10 mouse cellular contexts compared by ENCODE assay signal in the genomic region with DNA sequence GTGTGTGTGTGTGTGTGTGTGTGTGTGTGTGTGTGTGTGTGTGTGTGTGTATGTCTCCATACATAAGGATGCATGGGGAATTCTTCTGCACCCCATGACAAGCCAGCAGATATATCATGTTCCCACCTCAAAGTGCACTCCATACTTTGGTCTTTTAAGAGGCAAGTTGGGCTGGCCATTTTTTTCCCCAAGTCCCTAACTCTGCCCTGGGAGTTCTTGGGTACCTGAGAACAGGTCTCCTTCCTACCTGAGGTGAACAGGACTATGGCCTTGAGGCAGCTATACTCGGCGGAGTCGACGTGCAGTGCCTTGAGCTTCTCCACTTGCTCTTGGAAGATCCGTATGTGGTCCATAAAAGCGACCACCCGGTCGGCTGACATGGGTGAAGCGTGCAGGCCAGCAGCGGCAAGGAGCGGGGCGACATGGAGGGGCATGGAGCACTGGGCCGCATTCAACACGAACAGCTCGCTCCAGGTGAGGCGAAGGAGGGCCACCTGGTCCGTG. TPM values are rescaled to one million over a fixed set of nuclear protein-coding genes. Genes with fewer than 3 reads are reported as not detected.
DNase-seq lines count a peak whose midpoint lies in the region; ATAC-seq and TF ChIP-seq lines count a peak whose summit lies in the region.
"Had no signal": no experiment of that assay in that cellular context is flagged by ENCODE, and none has a peak within 500 bp of the region (broad histone marks: within the 10 kb centered on the region; RNA-seq: fewer than 3 reads in every experiment).

No protein-coding gene starts in this region.

- H3K4me3 ChIP-seq in gastrocnemius, adult 2 months: peak overlapping the region; percentile 94
- peak overlapping the region; percentile 53 for H3K4me3 ChIP-seq in spleen, adult 2 months (ENCODE audit: extremely low read depth, insufficient read depth, insufficient read length)
- H3K4me3 ChIP-seq in limb, embryonic 15.5 days: peak overlapping the region; percentile 73
- peak overlapping the region; percentile 81 for H3K4me3 ChIP-seq in stomach, embryonic 16.5 days (replicated peaks; ENCODE audit: low read length)

- no peak for TF ChIP-seq CTCF in gastrocnemius, adult 2 months (IDR thresholded peaks at IDR 0.05)
- no peak for TF ChIP-seq CTCF in spleen, adult 2 months (IDR thresholded peaks at IDR 0.05; ENCODE audit: extremely low read depth, insufficient read depth, insufficient read length, insufficient replicate concordance)

- H3K9me3 ChIP-seq in limb, embryonic 15.5 days: no peaks in the 10 kb centered on the region
- H3K9me3 ChIP-seq in stomach, embryonic 16.5 days (replicated peaks; ENCODE audit: control insufficient read depth, low read length): no peaks in the 10 kb centered on the region

- H3K9ac ChIP-seq in limb, embryonic 15.5 days: peak overlapping the region; percentile 79
- H3K9ac ChIP-seq in stomach, embryonic 16.5 days (ENCODE audit: low read length): peak overlapping the region; percentile 98

- H3K4me2 ChIP-seq in limb, embryonic 15.5 days: peak overlapping the region; percentile 82
- peak overlapping the region; percentile 84 for H3K4me2 ChIP-seq in stomach, embryonic 16.5 days (ENCODE audit: low read depth, low read length)

- H3K36me3 ChIP-seq in spleen, adult 2 months (ENCODE audit: control insufficient read depth, insufficient read depth, low read length): no peaks in the 10 kb centered on the region
- no peaks in the 10 kb centered on the region for H3K36me3 ChIP-seq in limb, embryonic 15.5 days
- H3K36me3 ChIP-seq in stomach, embryonic 16.5 days (ENCODE audit: control insufficient read depth, insufficient read depth, low read length): no peaks in the 10 kb centered on the region

- H3K27ac ChIP-seq in gastrocnemius, adult 2 months: peak overlapping the region; percentile 94
- peak overlapping the region; percentile 81 for H3K27ac ChIP-seq in spleen, adult 2 months (ENCODE audit: insufficient read depth, low read length)
- H3K27ac ChIP-seq in limb, embryonic 15.5 days: peak overlapping the region; percentile 98; the same call in 1 of the 2 replicates
- H3K27ac ChIP-seq in stomach, embryonic 16.5 days (ENCODE audit: low read length): peak overlapping the region; percentile 99

- intact Hi-C loops in gastrocnemius, adult 2 months (cut with DNase I): no loop called here
- intact Hi-C loops in gastrocnemius, postnatal 14 days (cut with DNase I; ENCODE audit: low total_unique reads): no loop called here

- H3K4me1 ChIP-seq in spleen, adult 2 months (ENCODE audit: control insufficient read depth, insufficient read depth, insufficient read length): no peaks in the 10 kb centered on the region
- H3K4me1 ChIP-seq in limb, embryonic 15.5 days: peaks cover 27% of the 10 kb centered on the region
- peaks cover 6% of the 10 kb centered on the region for H3K4me1 ChIP-seq in stomach, embryonic 16.5 days (ENCODE audit: control insufficient read depth, insufficient read depth, low read length)

- peak; percentile 18 for DNase-seq in gastrocnemius, adult 2 months
- no peak for DNase-seq in gastrocnemius, postnatal 14 days
- DNase-seq in spleen, adult 2 months (ENCODE audit: low read depth in 1 of 2, low spot score in 2 of 2): no peak
- no peak for DNase-seq in spleen, adult 12 weeks (ENCODE audit: low spot score)
- DNase-seq in gastrocnemius, adult 18-20 months (ENCODE audit: low spot score): no peak

- peaks cover 16% of the 10 kb centered on the region for H3K27me3 ChIP-seq in spleen, adult 2 months (ENCODE audit: control insufficient read depth, insufficient read depth, low read length)
- peaks cover 9% of the 10 kb centered on the region; the same call in 1 of the 2 replicates for H3K27me3 ChIP-seq in limb, embryonic 15.5 days
- no peaks in the 10 kb centered on the region for H3K27me3 ChIP-seq in stomach, embryonic 16.5 days (ENCODE audit: control insufficient read depth, insufficient read depth, low read length)

- no peak for ATAC-seq in limb, embryonic 15.5 days (ENCODE audit: insufficient number of reproducible peaks, low FRiP score, low TSS enrichment, low read depth)
- ATAC-seq in stomach, embryonic 16.5 days (ENCODE audit: insufficient read depth, low FRiP score): no peak
- ATAC-seq in frontal cortex, adult (ENCODE audit: low TSS enrichment): no peak

- no peak for TF ChIP-seq POLR2A in spleen, adult 2 months (IDR thresholded peaks at IDR 0.05; ENCODE audit: low read depth, low read length)

- WGBS in spleen, adult 2 months: 21% methylated on average over 17 of the region's 17 CpGs
- 13% methylated on average over 17 of the region's 17 CpGs for WGBS in limb, embryonic 15.5 days
- WGBS in stomach, embryonic 16.5 days: 12% methylated on average over 17 of the region's 17 CpGs

RNA-seq across cellular contexts. Expression of gene Nr2f2, which starts 9.0 kb away (rescaled TPM):
- 10 to 100 TPM; 15.8 to 16.2 TPM for total RNA-seq in gastrocnemius, adult 2 months (2021)
- 10 to 100 TPM; 22.2 to 30.2 TPM for total RNA-seq in gastrocnemius, postnatal 14 days (2021)
- 84.6 and 134 TPM in 2 replicates for polyA plus RNA-seq in spleen, adult 2 months (2012; rRNA removed)
- polyA plus RNA-seq in limb, embryonic 15.5 days (2015; fragmentation: Nextera tagmentation; extraction: Ambion mirVana): 28.0 and 34.7 TPM in 2 replicates
- polyA plus RNA-seq in stomach, embryonic 16.5 days (2015; fragmentation: Nextera tagmentation; extraction: Ambion mirVana): 52.5 and 64.6 TPM in 2 replicates
- 10 to 100 TPM; 18.6 to 25.1 TPM for total RNA-seq in gastrocnemius, adult 18-20 months (2021)
- total RNA-seq: common myeloid progenitor, adult 5-6 weeks; neutrophil, adult 5-6 weeks had no signal
